Mouse (Mus musculus): ENCODE data around the gene Git2.

The Git2 gene

GRCm38 (mm10) chr5:114720784-114721183, 54.5 kb downstream of the Git2 start:
- DNase-seq (ENCODE audit: low spot score in 2 of 2): no peak

DNA sequence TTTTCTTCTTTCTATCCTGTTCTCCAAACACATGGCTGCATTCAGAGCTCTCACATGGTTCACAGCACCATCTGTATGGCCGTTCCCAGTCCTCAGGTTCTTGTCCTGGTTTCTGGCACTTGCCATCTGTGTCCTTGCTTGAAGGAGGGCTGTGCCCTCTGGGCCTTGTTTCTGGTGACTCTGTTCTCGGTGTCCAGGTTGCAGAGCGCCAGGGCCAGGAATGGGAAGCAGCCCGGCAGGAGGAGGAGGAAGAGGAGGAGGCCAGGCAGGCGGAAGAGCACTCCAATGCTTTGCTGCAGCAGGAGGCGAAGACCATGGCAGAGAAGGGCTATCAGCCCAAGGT, 55.4 kb downstream of the Git2 start:
- DNase-seq (ENCODE audit: low spot score in 2 of 2): no peak

- no peak for DNase-seq (ENCODE audit: low spot score in 2 of 2)
Measured at GRCm38 (mm10) chr5:114719003-114719927, 56.1 kb downstream of the Git2 start.

GRCm38 (mm10) chr5:114718483-114718882, 56.8 kb downstream of the Git2 start:
- DNase-seq (ENCODE audit: low spot score in 2 of 2): no peak

DNA sequence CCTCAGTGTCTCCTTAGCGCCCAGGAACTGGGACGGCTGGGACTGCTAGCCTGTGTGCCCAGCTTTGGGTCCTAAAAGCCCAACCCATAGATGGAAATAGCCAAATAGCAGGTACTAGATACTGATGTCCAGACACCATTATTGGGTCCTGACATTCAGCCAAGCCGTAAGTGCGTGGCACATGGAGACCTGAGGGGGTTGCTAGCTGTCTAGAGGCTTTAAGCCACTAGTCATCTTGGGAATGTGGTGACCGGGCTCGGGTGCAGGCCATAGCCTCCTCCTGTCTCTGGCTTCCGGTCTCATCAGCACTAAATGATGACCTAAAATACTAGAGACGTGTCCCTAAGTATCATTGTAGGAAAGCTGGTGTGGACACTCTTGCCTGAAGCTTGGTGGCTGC, 57.4 kb downstream of the Git2 start:
- no peak for DNase-seq (ENCODE audit: low spot score in 2 of 2)

DNA sequence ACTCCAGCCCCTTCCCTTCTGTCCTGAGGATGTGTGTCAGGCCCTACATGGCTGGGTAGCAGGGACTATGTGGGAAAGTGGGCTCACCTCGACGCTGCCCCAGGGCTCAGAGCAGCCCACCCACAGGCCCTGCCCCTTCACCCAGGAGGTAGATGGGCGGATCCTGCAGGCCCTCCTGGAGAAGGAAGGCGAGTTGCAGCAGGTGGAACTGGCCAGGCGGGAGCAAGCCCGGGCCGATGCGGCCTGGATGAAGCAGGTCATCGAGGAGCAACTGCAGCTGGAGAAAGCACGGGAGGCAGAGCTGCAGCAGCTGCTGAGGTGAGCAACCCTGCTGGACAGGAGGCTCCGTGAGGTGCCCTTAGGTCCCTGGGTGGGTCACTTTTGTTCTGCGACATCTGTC, 58.0 kb downstream of the Git2 start:
- DNase-seq (ENCODE audit: low spot score in 2 of 2): no peak

GRCm38 (mm10) chr5:114714551-114714950, 60.8 kb downstream of the Git2 start:
- no peak for DNase-seq (ENCODE audit: low spot score in 2 of 2)

- no peak for DNase-seq (ENCODE audit: low spot score in 2 of 2)
Measured at GRCm38 (mm10) chr5:114709357-114709756, 66.0 kb downstream of the Git2 start.

DNA sequence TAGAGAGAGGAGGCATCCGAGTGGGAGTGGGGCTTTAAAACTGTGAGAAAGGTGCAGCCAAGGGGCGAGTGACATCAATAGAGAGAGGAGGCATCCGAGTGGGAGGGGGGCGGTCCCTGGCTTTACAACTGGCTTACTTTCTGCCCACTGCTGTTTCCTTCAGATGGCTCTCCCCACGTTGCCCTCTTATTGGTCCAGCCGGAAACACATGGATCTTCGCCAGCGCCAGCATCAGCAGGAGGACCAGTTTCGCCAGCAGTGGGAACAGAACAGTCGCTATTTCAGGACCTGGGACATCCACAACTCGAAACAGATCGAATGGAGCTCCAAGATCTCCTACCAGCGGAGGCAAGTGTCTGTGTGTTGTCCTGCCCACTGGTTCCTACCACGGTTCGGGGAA, 66.8 kb downstream of the Git2 start:
- no peak for DNase-seq (ENCODE audit: low spot score in 2 of 2)

DNA sequence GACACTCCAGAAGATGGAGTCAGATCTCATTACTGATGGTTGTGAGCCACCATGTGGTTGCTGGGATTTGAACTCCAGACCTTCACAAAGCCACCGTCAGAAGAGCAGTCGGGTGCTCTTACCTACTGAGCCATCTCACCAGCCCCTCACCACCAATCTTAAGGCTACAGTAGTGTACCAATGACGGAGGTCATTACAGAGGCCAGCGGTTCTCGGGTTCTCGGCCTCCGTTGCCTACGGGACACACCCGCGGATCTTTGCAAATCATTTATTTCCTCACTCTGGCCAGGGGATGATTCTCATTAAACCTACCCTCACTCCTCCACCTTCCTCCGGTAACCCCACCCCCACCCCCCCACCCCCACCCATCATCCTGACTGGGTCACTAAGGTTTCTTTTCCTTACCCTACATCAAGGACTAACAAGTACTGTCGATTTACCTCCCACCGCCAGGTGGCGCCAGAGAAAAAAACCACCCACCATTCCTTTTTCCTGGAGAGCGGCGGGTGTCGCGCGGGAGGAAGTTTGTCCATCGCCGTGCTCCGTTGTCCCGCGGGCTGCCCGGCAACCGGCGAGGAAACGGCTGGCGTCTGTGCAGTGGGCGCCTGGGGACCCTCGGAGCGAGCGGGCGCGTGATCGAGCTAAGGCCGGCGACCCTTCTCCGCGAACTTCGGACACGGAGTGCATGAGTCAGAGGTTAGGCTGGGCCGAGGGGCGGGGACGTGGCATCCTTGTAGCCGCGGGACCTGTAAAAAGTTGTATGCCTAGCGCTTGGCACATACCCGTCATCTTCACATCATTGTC, 67.8 kb downstream of the Git2 start, which contains the start of gene Tchp:
TSS of gene Tchp (plus strand) at position 496 of the 804 bp plus-strand sequence.
- peak; percentile 84 to 88 for DNase-seq (ENCODE audit: low spot score in 2 of 2)

GRCm38 (mm10) chr5:114702403-114703392, 72.6 kb downstream of the Git2 start:
- no peak for DNase-seq (ENCODE audit: low spot score in 2 of 2)

GRCm38 (mm10) chr5:114699015-114699414, 76.3 kb downstream of the Git2 start:
- no peak for DNase-seq (ENCODE audit: low spot score in 2 of 2)

- peak; percentile 55 to 62 for DNase-seq (ENCODE audit: low spot score in 2 of 2)
Measured at GRCm38 (mm10) chr5:114698044-114698746, 77.1 kb downstream of the Git2 start.

- no peak for DNase-seq (ENCODE audit: low spot score in 2 of 2)
Measured at GRCm38 (mm10) chr5:114696939-114697338, 78.4 kb downstream of the Git2 start.

DNA sequence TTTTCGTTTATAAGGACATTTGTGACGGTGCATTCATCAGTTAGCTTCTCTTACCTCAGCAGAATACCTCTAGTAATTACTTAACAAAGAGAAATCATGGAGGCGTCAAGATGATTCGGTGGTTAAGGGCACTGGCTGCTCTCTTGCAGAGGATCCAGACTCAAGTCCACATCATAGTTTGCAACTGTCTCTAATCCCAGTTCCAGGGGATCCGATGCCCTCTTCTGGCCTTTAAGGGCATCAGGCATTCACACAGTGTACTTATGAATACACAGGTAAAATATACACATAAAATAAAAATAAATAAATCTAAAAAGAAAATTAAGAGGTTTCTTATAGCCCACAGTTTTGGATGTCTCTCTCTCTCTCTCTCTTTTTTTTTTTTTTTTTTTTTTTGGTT, 79.5 kb downstream of the Git2 start:
- DNase-seq (ENCODE audit: low spot score in 2 of 2): no peak

DNA sequence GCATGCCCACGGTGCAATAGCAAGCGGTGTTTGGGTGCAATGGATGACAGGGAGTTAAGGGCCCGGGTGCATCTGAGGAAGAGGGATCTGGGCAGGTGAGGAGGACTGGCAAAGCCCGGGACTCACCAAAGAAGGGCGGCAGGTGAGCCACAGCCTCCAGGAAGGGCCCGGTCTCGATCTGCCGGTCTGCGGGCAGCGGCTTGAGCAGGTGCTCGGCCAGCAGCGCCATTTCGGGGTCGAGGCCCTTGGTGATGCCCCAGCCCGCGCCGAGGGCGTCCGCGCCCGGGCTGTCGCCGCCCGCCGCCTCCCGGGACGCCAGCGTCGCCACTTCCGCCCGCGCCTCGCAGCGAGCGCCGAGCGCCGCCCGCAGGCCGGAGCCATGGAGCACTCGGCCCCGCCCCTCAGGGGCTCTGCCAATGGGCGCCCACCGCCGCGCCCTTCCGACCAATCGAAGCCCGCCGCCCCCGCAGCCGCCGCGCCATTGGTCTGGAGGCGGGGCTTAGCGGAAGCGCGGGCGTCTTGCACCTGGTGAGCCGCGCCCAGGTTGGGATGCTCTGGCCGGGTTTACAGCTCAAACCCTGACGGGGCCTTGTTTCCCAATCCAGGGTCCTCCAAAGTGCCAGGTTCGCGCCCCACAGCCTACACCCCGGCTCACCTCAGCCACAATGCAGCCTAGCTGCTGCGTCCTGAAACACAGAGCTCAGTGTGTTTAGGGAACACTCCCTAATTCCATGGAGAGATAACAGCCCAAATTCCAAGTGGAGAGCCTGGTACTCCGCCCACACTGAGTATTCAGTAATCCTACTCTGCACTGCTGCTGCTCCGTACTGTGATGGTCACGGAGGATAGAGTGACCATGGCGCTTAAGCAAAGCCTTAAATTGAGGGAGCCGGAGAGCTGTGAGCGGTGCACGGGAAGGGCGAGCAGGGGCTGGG, 84.4 kb downstream of the Git2 start, which contains the start of gene Gltp:
TSS of gene Gltp (minus strand) at position 352 of the 935 bp plus-strand sequence.
- DNase-seq (ENCODE audit: low spot score in 2 of 2): peak; percentile 82 to 91

- DNase-seq (ENCODE audit: low spot score in 2 of 2): no peak
Measured at GRCm38 (mm10) chr5:114689700-114690366, 85.5 kb downstream of the Git2 start.

- DNase-seq (ENCODE audit: low spot score in 2 of 2): no peak
Measured at GRCm38 (mm10) chr5:114688703-114689102, 86.6 kb downstream of the Git2 start.

DNA sequence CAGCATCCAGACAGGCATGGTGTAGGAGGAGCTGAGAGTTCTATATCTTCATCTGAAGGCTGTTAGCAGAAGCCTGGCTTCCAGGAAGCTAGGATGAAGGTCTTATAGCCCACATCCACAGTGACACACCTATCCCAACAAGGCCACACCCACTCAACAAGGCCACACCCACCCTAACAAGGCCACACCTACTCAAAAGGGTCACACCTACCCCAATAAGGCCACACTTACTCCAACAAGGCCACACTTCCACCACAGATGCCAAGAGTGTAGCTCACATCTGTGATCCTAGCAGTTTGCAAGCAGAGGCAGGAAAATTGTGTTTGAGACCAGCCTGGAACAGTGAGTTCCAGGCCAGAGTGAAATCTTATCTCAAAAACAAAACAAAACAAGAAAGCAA, 87.4 kb downstream of the Git2 start:
- no peak for DNase-seq (ENCODE audit: low spot score in 2 of 2)
